Mouse (Mus musculus): ENCODE results near the gene Chmp2b. TPM values are rescaled to one million over a fixed set of nuclear protein-coding genes. Genes with fewer than 3 reads are reported as not detected.

Chmp2b gene
- 10 to 100 TPM; 73.8 to 78.7 TPM for total RNA-seq (2023)

GRCm38 (mm10) chr16:65561963-65562863 lies at the start of gene Chmp2b:
Gene Chmp2b, minus strand, starts transcription at chr16:65562726.

GRCm38 (mm10) chr16:65520211-65520610 lies 42.3 kb downstream of the Chmp2b start, which contains the start of gene Pou1f1:
Gene Pou1f1, plus strand, starts transcription at chr16:65520511.

Other genes starting within 250 kb of the Chmp2b start
- gene Pou1f1, start 42.2 kb downstream of the Chmp2b start, total RNA-seq (2023) = not detected